Mouse (Mus musculus): ENCODE measurements around the gene Trip6. TPM values are rescaled to one million over a fixed set of nuclear protein-coding genes. Genes with fewer than 3 reads are reported as not detected.

Gene Trip6
- total and polyA plus RNA-seq, 3 experiments, result 0.58 to 2.1 TPM; not detected in 1

DNA sequence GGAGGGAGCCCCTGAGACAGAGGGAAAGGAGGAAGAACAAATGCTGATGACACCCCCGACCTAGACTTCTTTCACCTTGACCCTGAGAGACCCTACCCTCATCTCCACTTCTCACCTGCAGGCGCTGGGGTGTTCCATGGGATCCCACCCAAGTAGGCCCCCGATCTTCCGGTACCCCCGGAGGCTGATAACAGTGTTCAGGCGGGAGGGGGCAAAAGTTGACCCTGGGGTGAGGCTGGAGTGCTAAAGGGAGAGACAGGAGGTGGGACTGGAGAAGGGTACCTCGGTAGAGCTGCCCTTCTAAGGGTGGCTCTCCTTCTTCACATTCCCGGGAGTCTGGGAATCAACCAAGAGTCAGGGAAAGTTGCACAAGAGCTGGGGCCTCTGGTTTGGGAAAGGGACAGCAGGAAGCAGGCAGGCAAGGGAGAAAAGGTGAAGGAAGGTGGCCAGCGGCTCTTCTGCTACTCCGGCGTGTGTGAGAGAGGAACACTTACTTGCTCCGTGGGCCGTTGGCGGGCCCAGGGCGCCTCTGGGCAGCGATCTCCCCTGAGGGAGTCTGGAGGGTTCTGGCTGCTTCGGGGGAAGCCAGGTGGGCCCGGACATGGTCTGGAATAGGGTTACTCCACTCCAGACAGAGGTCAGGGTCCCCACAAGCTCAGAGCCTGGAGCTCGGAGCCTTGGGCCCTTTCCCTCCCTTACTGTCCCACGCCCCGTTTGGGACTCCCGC is 575 bp downstream of the Trip6 start:
- peaks cover 16 to 17% of the 10 kb centered on the region in 2 experiments for H3K4me1 ChIP-seq (ENCODE audit: control insufficient read depth in 1 of 2, insufficient read depth in 2 of 2, low read length in 2 of 2)
- H3K4me3 ChIP-seq (ENCODE audit: control insufficient read depth in 1 of 2, insufficient read depth in 1 of 2, low read depth in 2 of 2, low read length in 2 of 2), result no peak overlapping the region
- H3K9me3 ChIP-seq (replicated peaks; ENCODE audit: insufficient read depth, low read length), result no peaks in the 10 kb centered on the region
- no peak overlapping the region for H3K9ac ChIP-seq (ENCODE audit: control insufficient read depth, low read depth, low read length, poor library complexity, severe bottlenecking)
- DNase-seq (ENCODE audit: low read depth, low spot score), result no peak
- H3K27ac ChIP-seq (ENCODE audit: control insufficient read depth, low read depth, low read length), result no peak overlapping the region
- H3K79me2 ChIP-seq (ENCODE audit: control insufficient read depth, insufficient read depth, low read length, poor library complexity), result no peaks in the 10 kb centered on the region
- no peaks in the 10 kb centered on the region for H3K27me3 ChIP-seq (ENCODE audit: control insufficient read depth in 1 of 2, insufficient read depth in 2 of 2, low read length in 2 of 2)
- peaks cover 0 to 13% of the 10 kb centered on the region in 2 experiments; a peak in 2 of 4 replicates for H3K36me3 ChIP-seq (ENCODE audit: control insufficient read depth in 1 of 2, insufficient read depth in 2 of 2, low read length in 2 of 2)
- TF ChIP-seq ZKSCAN1 (IDR thresholded peaks at IDR 0.05; ENCODE audit: low read depth, low read length) (no peak), POLR2AphosphoS2 (IDR thresholded peaks at IDR 0.05; ENCODE audit: low read length) (no peak)

DNA sequence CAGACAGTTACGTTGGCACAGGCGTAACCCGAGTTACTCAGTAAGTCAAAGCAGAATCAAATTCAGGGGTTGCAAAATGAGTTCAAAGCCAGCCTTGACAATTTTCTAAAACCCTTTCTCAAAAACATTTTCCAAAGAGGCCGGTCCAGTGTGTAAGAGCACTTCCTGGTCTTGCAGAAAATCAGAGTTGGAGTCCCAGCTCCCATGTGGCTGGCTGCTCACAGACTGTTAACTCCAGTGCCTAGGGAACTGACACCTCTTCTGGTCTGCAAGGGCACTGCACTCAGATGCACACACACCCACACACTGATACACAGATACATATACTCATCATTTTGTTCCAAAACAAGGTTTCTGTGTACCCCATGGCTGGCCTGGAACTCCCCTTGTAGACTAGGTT is 5.8 kb downstream of the Trip6 start:
- Histone ChIP-seq H3K36me3 (ENCODE audit: control insufficient read depth in 1 of 2, insufficient read depth in 2 of 2, low read length in 2 of 2) (peaks cover 0 to 32% of the 10 kb centered on the region in 2 experiments; a peak in 2 of 4 replicates), H3K79me2 (ENCODE audit: control insufficient read depth, insufficient read depth, low read length, poor library complexity) (peaks cover 34% of the 10 kb centered on the region), H3K27me3 (ENCODE audit: control insufficient read depth in 1 of 2, insufficient read depth in 2 of 2, low read length in 2 of 2) (no peaks in the 10 kb centered on the region), H3K4me3 (ENCODE audit: control insufficient read depth in 1 of 2, insufficient read depth in 1 of 2, low read depth in 2 of 2, low read length in 2 of 2) (peak overlapping the region; percentile 73 to 82), H3K27ac (ENCODE audit: control insufficient read depth, low read depth, low read length) (peak overlapping the region; percentile 93), H3K9me3 (replicated peaks; ENCODE audit: insufficient read depth, low read length) (no peaks in the 10 kb centered on the region), H3K9ac (ENCODE audit: control insufficient read depth, low read depth, low read length, poor library complexity, severe bottlenecking) (peak overlapping the region; percentile 93), H3K4me1 (ENCODE audit: control insufficient read depth in 1 of 2, insufficient read depth in 2 of 2, low read length in 2 of 2) (peaks cover 5 to 25% of the 10 kb centered on the region in 2 experiments; a peak in 3 of 4 replicates)
- TF ChIP-seq ZC3H11A (IDR thresholded peaks at IDR 0.05; ENCODE audit: low read depth, low read length) (no peak), CTCF (IDR thresholded peaks at IDR 0.05 in 2 of 3, conservative IDR thresholded peaks at IDR 0.05 in 1 of 3; ENCODE audit: control insufficient read depth in 1 of 3, insufficient read depth in 1 of 3, low read depth in 2 of 3, low read length in 3 of 3, poor library complexity in 1 of 3, severe bottlenecking in 1 of 3) (peak in 2 of 3 experiments; percentile 22 to 34; a peak in 2 of 6 replicates), MXI1 (IDR thresholded peaks at IDR 0.05; ENCODE audit: low read depth, low read length) (no peak), CHD1 (IDR thresholded peaks at IDR 0.05; ENCODE audit: low read depth, low read length) (no peak), JUND (IDR thresholded peaks at IDR 0.05; ENCODE audit: low read depth, low read length) (no peak), TBP (IDR thresholded peaks at IDR 0.05; ENCODE audit: low read depth, low read length) (no peak), TAL1 (IDR thresholded peaks at IDR 0.05; ENCODE audit: low read length) (no peak), MAFK (IDR thresholded peaks at IDR 0.05; ENCODE audit: borderline replicate concordance, low read depth, low read length) (no peak), MYC (IDR thresholded peaks at IDR 0.05; ENCODE audit: low read depth, low read length) (no peak)
- DNase-seq (ENCODE audit: low read depth, low spot score), result peak; percentile 59

DNA sequence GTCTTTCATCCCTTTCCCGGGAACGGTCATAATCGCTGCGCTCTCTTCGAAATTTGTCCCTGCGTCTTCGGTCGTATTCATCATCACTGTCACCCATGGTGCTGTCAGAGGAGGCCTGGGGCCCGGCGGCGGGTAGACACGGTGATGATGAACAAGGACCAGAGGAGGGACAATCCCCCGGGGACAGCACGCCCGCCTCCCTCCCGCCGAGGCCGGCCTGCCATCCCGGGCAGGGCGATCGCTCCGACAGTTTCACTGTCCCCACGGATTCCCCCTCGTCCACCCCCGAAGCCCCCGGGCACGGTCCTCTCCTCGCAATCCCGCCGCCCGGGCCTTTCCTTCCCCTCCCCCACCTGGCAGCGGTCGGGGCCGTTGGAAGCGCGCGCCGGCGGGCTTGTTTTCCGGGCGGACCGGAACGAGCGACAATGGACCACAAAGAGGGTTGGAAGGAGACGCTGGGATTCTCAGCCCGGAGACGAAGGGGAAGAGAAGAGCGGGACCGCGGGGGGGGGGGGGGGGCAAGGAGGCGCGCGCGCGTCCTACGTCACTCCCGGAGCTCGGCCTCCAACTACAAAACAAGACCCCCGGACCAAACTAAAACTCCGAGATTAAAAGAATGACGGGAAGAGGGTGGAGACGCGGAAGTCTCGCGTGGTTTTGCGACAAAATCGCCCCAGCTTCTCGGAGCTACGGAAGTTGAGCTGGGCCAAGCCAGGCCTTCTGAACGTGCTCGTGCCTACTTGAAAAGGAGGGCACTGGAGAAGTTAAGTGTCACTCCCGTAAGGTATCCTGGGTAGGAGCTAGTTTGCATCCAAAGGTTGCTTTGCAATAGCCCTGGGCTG is 6.9 kb downstream of the Trip6 start, which contains the start of gene Srrt:
Gene Srrt, minus strand, starts transcription at position 604 of the 842 bp plus-strand sequence.
- Histone ChIP-seq H3K9ac (ENCODE audit: control insufficient read depth, low read depth, low read length, poor library complexity, severe bottlenecking) (peak within 1 kb of the TSS; percentile 93), H3K27ac (ENCODE audit: control insufficient read depth, low read depth, low read length) (peak within 1 kb of the TSS; percentile 93), H3K79me2 (ENCODE audit: control insufficient read depth, insufficient read depth, low read length, poor library complexity) (peaks cover 42% of the 10 kb centered on the region), H3K27me3 (ENCODE audit: control insufficient read depth in 1 of 2, insufficient read depth in 2 of 2, low read length in 2 of 2) (no peaks in the 10 kb centered on the region), H3K9me3 (replicated peaks; ENCODE audit: insufficient read depth, low read length) (no peaks in the 10 kb centered on the region), H3K36me3 (ENCODE audit: control insufficient read depth in 1 of 2, insufficient read depth in 2 of 2, low read length in 2 of 2) (peaks cover 0 to 36% of the 10 kb centered on the region in 2 experiments; a peak in 3 of 4 replicates), H3K4me3 (ENCODE audit: control insufficient read depth in 1 of 2, insufficient read depth in 1 of 2, low read depth in 2 of 2, low read length in 2 of 2) (peak within 1 kb of the TSS; percentile 73 to 86), H3K4me1 (ENCODE audit: control insufficient read depth in 1 of 2, insufficient read depth in 2 of 2, low read length in 2 of 2) (peaks cover 5 to 33% of the 10 kb centered on the region in 2 experiments; a peak in 3 of 4 replicates)
- peak; percentile 98 for DNase-seq (ENCODE audit: low read depth, low spot score)
- TF ChIP-seq EP300 (IDR thresholded peaks at IDR 0.05; ENCODE audit: low read depth in 1 of 2, low read length in 2 of 2), result peak in 1 of 2 experiments; percentile 39; a peak in 1 of 4 replicates
- no peak for TF ChIP-seq GATA1 (IDR thresholded peaks at IDR 0.05; ENCODE audit: low read depth, low read length)
- TF ChIP-seq E2F4 (IDR thresholded peaks at IDR 0.05; ENCODE audit: borderline replicate concordance, low read depth, low read length), result 0 out of 2 replicates have a peak, but pooled peaks have one; percentile 28
- TF ChIP-seq SIN3A (IDR thresholded peaks at IDR 0.05; ENCODE audit: low read length), result peak; percentile 64; the same call in 1 of the 2 replicates
- TF ChIP-seq RCOR1 (IDR thresholded peaks at IDR 0.05; ENCODE audit: low read depth, low read length), result 0 out of 2 replicates have a peak, but pooled peaks have one; percentile 10
- TF ChIP-seq SMC3 (IDR thresholded peaks at IDR 0.05; ENCODE audit: low read depth, low read length), result peak; percentile 16; the same call in 1 of the 2 replicates
- no peak for TF ChIP-seq MEF2A (IDR thresholded peaks at IDR 0.05; ENCODE audit: extremely low read depth, insufficient replicate concordance, low read depth, low read length, poor library complexity, severe bottlenecking)
- TF ChIP-seq ZMIZ1 (IDR thresholded peaks at IDR 0.05; ENCODE audit: low read depth, low read length), result peak; percentile 91; the same call in 1 of the 2 replicates
- peak; percentile 47 for TF ChIP-seq ETS1 (IDR thresholded peaks at IDR 0.05; ENCODE audit: low read depth, low read length)
- TF ChIP-seq ZKSCAN1 (IDR thresholded peaks at IDR 0.05; ENCODE audit: low read depth, low read length), result no peak
- no peak for TF ChIP-seq POLR2AphosphoS5 (IDR thresholded peaks at IDR 0.05; ENCODE audit: borderline replicate concordance, low read depth, low read length)
- TF ChIP-seq POLR2AphosphoS2 (IDR thresholded peaks at IDR 0.05; ENCODE audit: low read length), result peak; percentile 90; the same call in 1 of the 2 replicates
- TF ChIP-seq MAZ (IDR thresholded peaks at IDR 0.05; ENCODE audit: low read depth, low read length), result peak; percentile 37; the same call in 1 of the 2 replicates

Measured in MEL (cell line).